Mouse (Mus musculus): ENCODE measurements around the gene Layn. TPM values are rescaled to one million over a fixed set of nuclear protein-coding genes. Genes with fewer than 3 reads are reported as not detected.

The Layn gene
- total RNA-seq (2021) = 1 to 10 TPM; 6.6 to 8.2 TPM

GRCm38 (mm10) chr9:51076979-51077315 lies at the start of gene Layn:
Layn (minus strand) TSS chr9:51077094.
- intact Hi-C loops (cut with DNase I) = no loop called here

GRCm38 (mm10) chr9:51114767-51115166 lies 37.9 kb upstream of the Layn start:
- intact Hi-C loops (cut with DNase I) = no loop called here
- DNase-seq (ENCODE audit: low spot score in 2 of 2) = no peak

More at GRCm38 (mm10) chr9:51076979-51077315, at the start of gene Layn:
- DNase-seq (ENCODE audit: low spot score in 2 of 2) = peak; percentile 30 to 68

- no peak for DNase-seq (ENCODE audit: low spot score in 2 of 2)
- intact Hi-C loops (cut with DNase I) = no loop called here
These were observed 28.9 kb upstream of the Layn start for GRCm38 (mm10) chr9:51105751-51106150.

- no peak for DNase-seq (ENCODE audit: low spot score in 2 of 2)
- intact Hi-C loops (cut with DNase I) = no loop called here
These were observed 27.1 kb upstream of the Layn start for GRCm38 (mm10) chr9:51103808-51104514.

- peak; percentile 39 to 46 for DNase-seq (ENCODE audit: low spot score in 2 of 2)
- intact Hi-C loops (cut with DNase I) = no loop called here
These were observed 26.3 kb upstream of the Layn start for GRCm38 (mm10) chr9:51102963-51103807.

- intact Hi-C loops (cut with DNase I) = no loop called here
- peak; percentile 15 to 16 for DNase-seq (ENCODE audit: low spot score in 2 of 2)
These were observed 25.0 kb upstream of the Layn start, which contains the start of gene 4833427G06Rik for GRCm38 (mm10) chr9:51101756-51102425. 4833427G06Rik (minus strand) TSS chr9:51102078.

GRCm38 (mm10) chr9:51096306-51096705 lies 19.4 kb upstream of the Layn start:
- no peak for DNase-seq (ENCODE audit: low spot score in 2 of 2)
- intact Hi-C loops (cut with DNase I) = no loop called here

GRCm38 (mm10) chr9:51093697-51094096 lies 16.8 kb upstream of the Layn start:
- DNase-seq (ENCODE audit: low spot score in 2 of 2) = no peak
- intact Hi-C loops (cut with DNase I) = no loop called here

- intact Hi-C loops (cut with DNase I) = no loop called here
- no peak for DNase-seq (ENCODE audit: low spot score in 2 of 2)
These were observed 4.7 kb upstream of the Layn start for GRCm38 (mm10) chr9:51081614-51082013.

- peak in 1 of 2 experiments; percentile 2 for DNase-seq (ENCODE audit: low spot score in 2 of 2)
- intact Hi-C loops (cut with DNase I) = no loop called here
These were observed 455 bp downstream of the Layn start for GRCm38 (mm10) chr9:51076300-51076978.

- intact Hi-C loops (cut with DNase I) = no loop called here
- DNase-seq (ENCODE audit: low spot score in 2 of 2) = peak in 1 of 2 experiments; percentile 22
These were observed 1.1 kb downstream of the Layn start for GRCm38 (mm10) chr9:51075780-51076179.

- DNase-seq (ENCODE audit: low spot score in 2 of 2) = no peak
- intact Hi-C loops (cut with DNase I) = no loop called here
These were observed 6.1 kb downstream of the Layn start for GRCm38 (mm10) chr9:51070801-51071200.

GRCm38 (mm10) chr9:51068202-51068601 lies 8.7 kb downstream of the Layn start:
- DNase-seq (ENCODE audit: low spot score in 2 of 2) = no peak
- intact Hi-C loops (cut with DNase I) = loop anchor here (5.0 kb wide), 1 partner anchor 69 kb away; no protein-coding TSS in a partner anchor

GRCm38 (mm10) chr9:51060601-51061000 lies 16.3 kb downstream of the Layn start, which contains the start of gene Btg4:
Btg4 (plus strand) TSS chr9:51060901.
- no peak for DNase-seq (ENCODE audit: low spot score in 2 of 2)
- intact Hi-C loops (cut with DNase I) = no loop called here

GRCm38 (mm10) chr9:51058951-51059521 lies 17.9 kb downstream of the Layn start:
- DNase-seq (ENCODE audit: low spot score in 2 of 2) = peak; percentile 17 to 89
- intact Hi-C loops (cut with DNase I) = loop anchor here (1.0 kb wide), 1 partner anchor 50 kb away; the partner anchor contains the start of gene Sik2

GRCm38 (mm10) chr9:51056360-51057324 lies 20.3 kb downstream of the Layn start:
- intact Hi-C loops (cut with DNase I) = no loop called here

GRCm38 (mm10) chr9:51052180-51052579 lies 24.7 kb downstream of the Layn start:
- intact Hi-C loops (cut with DNase I) = loop anchor here (5.0 kb wide), 2 partner anchors 205 to 250 kb away; partner anchors contain the start of gene Ppp2r1b
- DNase-seq (ENCODE audit: low spot score in 2 of 2) = peak in 1 of 2 experiments; percentile 23

More at GRCm38 (mm10) chr9:51056360-51057324, 20.3 kb downstream of the Layn start:
- DNase-seq (ENCODE audit: low spot score in 2 of 2) = peak in 1 of 2 experiments; percentile 39

GRCm38 (mm10) chr9:51042136-51042535 lies 34.8 kb downstream of the Layn start:
- DNase-seq (ENCODE audit: low spot score in 2 of 2) = peak in 1 of 2 experiments; percentile 28
- intact Hi-C loops (cut with DNase I) = no loop called here

Data from left cerebral cortex, postnatal 25 days (tissue).